7 mouse cellular contexts compared by ENCODE assay signal in the genomic region with DNA sequence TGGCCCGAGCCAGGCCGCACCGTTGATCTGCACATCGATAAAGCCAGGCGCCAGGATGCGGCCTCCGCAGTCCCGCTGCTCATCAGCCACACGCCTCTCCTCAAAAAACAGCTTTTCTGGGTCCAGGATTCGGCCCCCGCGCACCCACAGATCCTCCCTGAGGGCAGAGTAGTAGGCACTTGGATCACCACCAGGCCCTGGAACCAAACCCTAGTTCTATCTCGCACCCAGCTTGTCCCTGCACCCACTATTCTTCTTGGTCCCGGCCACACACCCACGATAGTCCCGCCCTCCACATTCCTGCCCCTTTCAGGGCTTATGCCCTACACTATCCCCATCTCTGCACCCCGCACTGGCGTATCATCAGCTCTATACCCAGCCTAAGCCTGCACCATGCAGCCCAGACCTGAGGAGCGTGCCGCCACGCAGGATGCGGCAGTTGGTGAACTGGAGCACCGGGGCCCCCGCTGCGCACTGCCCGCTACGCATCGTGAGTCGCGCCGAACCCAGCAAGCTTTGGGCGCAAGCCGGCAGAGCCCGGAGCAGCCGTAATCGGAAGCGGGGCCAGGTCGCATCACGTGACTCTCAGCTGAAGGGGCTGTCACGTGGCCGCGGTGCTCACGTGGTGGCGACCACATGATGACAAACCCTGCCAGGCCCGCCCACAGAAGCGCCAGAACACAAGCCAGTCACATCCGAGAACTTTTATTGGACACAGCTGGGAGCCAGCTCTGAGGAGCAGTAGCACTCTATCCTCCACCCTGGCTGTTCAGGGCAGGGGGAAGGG. TPM values are rescaled to one million over a fixed set of nuclear protein-coding genes. Genes with fewer than 3 reads are reported as not detected.
DNase-seq lines count a peak whose midpoint lies in the region; ATAC-seq lines count a peak whose summit lies in the region.

Gene Amdhd2 (minus strand): TSS at position 591 of the 787 bp plus-strand sequence.

- H3K4me3 ChIP-seq in embryonic facial prominence, embryonic 11.5 days (ENCODE audit: low read depth, low read length) = peak within 1 kb of the TSS; percentile 81
- peak within 1 kb of the TSS; percentile 75 for H3K4me3 ChIP-seq in limb, embryonic 10.5 days
- peak within 1 kb of the TSS; percentile 80 for H3K4me3 ChIP-seq in midbrain, embryonic 13.5 days (replicated peaks)

- peak within 1 kb of the TSS; percentile 93 for H3K4me2 ChIP-seq in embryonic facial prominence, embryonic 11.5 days (ENCODE audit: low read depth, low read length)
- H3K4me2 ChIP-seq in midbrain, embryonic 13.5 days (replicated peaks) = peak within 1 kb of the TSS; percentile 98

- no peaks in the 10 kb centered on the region for H3K9me3 ChIP-seq in embryonic facial prominence, embryonic 11.5 days (replicated peaks; ENCODE audit: control insufficient read depth, low read length)
- H3K9me3 ChIP-seq in limb, embryonic 10.5 days (replicated peaks) = no peaks in the 10 kb centered on the region
- no peaks in the 10 kb centered on the region for H3K9me3 ChIP-seq in midbrain, embryonic 13.5 days

- H3K27ac ChIP-seq in embryonic facial prominence, embryonic 11.5 days (replicated peaks; ENCODE audit: low read depth, low read length) = peak within 1 kb of the TSS; percentile 56
- peak within 1 kb of the TSS; percentile 84 for H3K27ac ChIP-seq in limb, embryonic 10.5 days
- H3K27ac ChIP-seq in midbrain, embryonic 13.5 days = peak within 1 kb of the TSS; percentile 83

- peak within 1 kb of the TSS; percentile 82 for H3K9ac ChIP-seq in embryonic facial prominence, embryonic 11.5 days (replicated peaks; ENCODE audit: low read length)
- H3K9ac ChIP-seq in midbrain, embryonic 13.5 days (replicated peaks) = peak within 1 kb of the TSS; percentile 88

- no peaks in the 10 kb centered on the region for H3K27me3 ChIP-seq in embryonic facial prominence, embryonic 11.5 days (ENCODE audit: control insufficient read depth, insufficient read depth, low read length)
- no peaks in the 10 kb centered on the region for H3K27me3 ChIP-seq in limb, embryonic 10.5 days (ENCODE audit: low read depth, poor library complexity, severe bottlenecking)
- no peaks in the 10 kb centered on the region for H3K27me3 ChIP-seq in midbrain, embryonic 13.5 days

- peak; percentile 98 for DNase-seq in adrenal gland, postnatal 14 days
- DNase-seq in embryonic facial prominence, embryonic 11.5 days (ENCODE audit: low spot score) = peak; percentile 98
- peak; percentile 97 for DNase-seq in kidney, adult 11 months
- DNase-seq in limb, embryonic 10.5 days (ENCODE audit: low spot score) = peak; percentile 100
- peak; percentile 83 for DNase-seq in spleen, adult 12 weeks (ENCODE audit: low spot score)

- WGBS in embryonic facial prominence, embryonic 11.5 days = 2% methylated on average over 47 of the region's 47 CpGs
- WGBS in limb, embryonic 10.5 days = under 1% methylated on average over 47 of the region's 47 CpGs
- 1% methylated on average over 47 of the region's 47 CpGs for WGBS in midbrain, embryonic 13.5 days

- peak; percentile 93 for ATAC-seq in embryonic facial prominence, embryonic 11.5 days (replicated peaks; ENCODE audit: insufficient number of reproducible peaks, low FRiP score, low TSS enrichment, low read depth)
- ATAC-seq in granulocyte monocyte progenitor cell, adult 5-6 weeks (replicated peaks; ENCODE audit: poor library complexity, severe bottlenecking) = peak; percentile 47
- peak; percentile 95 for ATAC-seq in midbrain, embryonic 13.5 days

- H3K36me3 ChIP-seq in embryonic facial prominence, embryonic 11.5 days (replicated peaks; ENCODE audit: control insufficient read depth, insufficient read depth, low read depth, low read length) = no peaks in the 10 kb centered on the region; the same call in 1 of the 2 replicates
- peaks cover 36% of the 10 kb centered on the region for H3K36me3 ChIP-seq in limb, embryonic 10.5 days
- peaks cover 31% of the 10 kb centered on the region for H3K36me3 ChIP-seq in midbrain, embryonic 13.5 days

- H3K4me1 ChIP-seq in embryonic facial prominence, embryonic 11.5 days (ENCODE audit: control insufficient read depth, insufficient read depth, low read length) = no peaks in the 10 kb centered on the region
- peaks cover 30% of the 10 kb centered on the region for H3K4me1 ChIP-seq in limb, embryonic 10.5 days
- H3K4me1 ChIP-seq in midbrain, embryonic 13.5 days (replicated peaks) = peaks cover 39% of the 10 kb centered on the region

RNA-seq across cellular contexts. Expression of gene Amdhd2, which starts in this region (rescaled TPM):
- total RNA-seq in adrenal gland, postnatal 14 days (2021) = 35.8 and 37.2 TPM in 2 replicates
- 30.6 and 37.5 TPM in 2 replicates for polyA plus RNA-seq in embryonic facial prominence, embryonic 11.5 days (2014; fragmentation: Nextera tagmentation; extraction: Ambion mirVana)
- 60.4 and 63.2 TPM in 2 replicates for total RNA-seq in granulocyte monocyte progenitor cell, adult 5-6 weeks (2014; fragmentation: Nextera tagmentation)
- 54.4 and 66.4 TPM in 2 replicates for total RNA-seq in granulocyte monocyte progenitor cell, adult 5-6 weeks (2017)
- polyA plus RNA-seq in limb, embryonic 10.5 days (2016; fragmentation: Nextera tagmentation; extraction: Ambion mirVana) = 49.1 and 49.5 TPM in 2 replicates
- 32.9 and 35.6 TPM in 2 replicates for polyA plus RNA-seq in midbrain, embryonic 13.5 days (2015; fragmentation: Nextera tagmentation; extraction: Ambion mirVana)

Comparison
In these comparisons a context has a peak if more than half of its experiments do, and no peak if none do; other contexts are left out.
1. Peak in every context shown above with its lines: DNase-seq, ATAC-seq, H3K4me3 ChIP-seq and H3K27ac ChIP-seq.